Mouse (Mus musculus): ENCODE results near the gene Olfr960.

Olfr960 gene

DNA sequence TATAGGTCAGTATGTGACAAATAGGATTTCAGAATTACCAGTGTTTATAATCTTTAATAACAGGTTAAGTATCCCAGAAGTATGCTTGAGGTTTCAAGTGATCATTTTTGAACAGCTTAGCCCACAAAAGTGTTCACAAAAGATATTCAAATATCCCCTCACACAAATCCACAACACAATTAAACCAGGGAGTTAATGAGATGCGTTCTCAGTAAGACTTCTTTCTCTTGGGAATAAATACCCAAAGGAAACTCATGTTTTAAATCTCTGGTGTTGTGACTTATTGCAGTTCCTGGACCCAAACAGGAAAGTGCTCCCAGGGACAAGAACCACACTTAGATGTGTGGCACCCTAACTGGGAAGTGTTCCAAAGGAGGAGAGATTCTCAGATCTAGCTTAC is at the start of gene Olfr960:
Olfr960 (plus strand) TSS at position 301 of the 400 bp plus-strand sequence.
- DNase-seq (ENCODE audit: low read depth), result no peak

DNA sequence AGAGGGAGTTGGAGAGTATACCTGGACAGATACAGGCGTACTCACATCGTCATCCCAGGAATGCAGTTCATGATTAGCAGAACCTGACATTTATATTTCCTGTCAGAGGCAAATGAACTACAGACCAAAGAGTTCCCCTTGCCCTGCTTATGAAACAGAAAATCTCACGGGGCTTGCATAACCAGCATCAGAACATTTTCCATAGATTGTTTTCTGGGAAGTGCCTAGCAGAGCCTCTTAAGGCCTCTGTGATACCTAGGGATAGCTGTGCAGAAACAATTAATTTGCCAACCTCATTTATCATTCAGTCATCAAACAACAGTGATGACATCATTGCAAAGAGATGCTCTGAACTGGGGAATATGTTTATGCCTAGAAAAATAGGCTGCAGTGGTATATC is 45.7 kb upstream of the Olfr960 start, which contains the start of gene Olfr959:
Olfr959 (minus strand) TSS at position 101 of the 400 bp plus-strand sequence.
- no peak for DNase-seq (ENCODE audit: low read depth)

- DNase-seq (ENCODE audit: low read depth), result no peak
These were observed 44.1 kb upstream of the Olfr960 start for GRCm38 (mm10) chr9:39577050-39577449.

- no peak for DNase-seq (ENCODE audit: low read depth)
These were observed 18.4 kb upstream of the Olfr960 start for GRCm38 (mm10) chr9:39602536-39603332.

- DNase-seq (ENCODE audit: low read depth), result no peak
These were observed 17.8 kb upstream of the Olfr960 start for GRCm38 (mm10) chr9:39603333-39603845.

- DNase-seq (ENCODE audit: low read depth), result no peak
These were observed 17.1 kb upstream of the Olfr960 start, which contains the start of gene AW551984 for GRCm38 (mm10) chr9:39603999-39604453. Gene AW551984, minus strand, starts transcription at chr9:39604403.

- DNase-seq (ENCODE audit: low read depth), result no peak
These were observed 12.7 kb upstream of the Olfr960 start for GRCm38 (mm10) chr9:39608497-39608896.

DNA sequence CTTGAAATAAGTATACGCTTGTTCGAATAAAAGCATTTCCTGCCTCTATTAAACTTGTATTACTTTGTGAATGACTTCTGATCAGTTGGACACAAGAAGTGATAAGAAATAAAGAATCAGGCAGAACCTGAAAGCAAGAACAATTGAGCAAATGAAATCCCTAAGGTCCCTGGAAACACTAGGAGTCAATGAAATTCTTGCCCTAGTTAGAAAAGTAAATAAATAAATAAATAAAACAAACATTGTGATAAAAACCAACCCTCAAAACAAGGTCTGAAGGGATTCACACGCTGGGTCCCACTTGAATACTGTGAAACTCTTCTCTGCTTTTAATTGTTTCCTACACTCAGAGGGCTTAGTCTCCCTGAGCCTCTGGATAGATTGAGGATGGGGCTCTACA is 10.8 kb upstream of the Olfr960 start, which contains the start of gene Olfr148:
Olfr148 (plus strand) TSS at position 301 of the 400 bp plus-strand sequence.
- DNase-seq (ENCODE audit: low read depth), result no peak

GRCm38 (mm10) chr9:39611953-39612352 is 9.2 kb upstream of the Olfr960 start:
- no peak for DNase-seq (ENCODE audit: low read depth)

- no peak for DNase-seq (ENCODE audit: low read depth)
These were observed 2.6 kb downstream of the Olfr960 start for GRCm38 (mm10) chr9:39623783-39624182.

GRCm38 (mm10) chr9:39624711-39625110 is 3.5 kb downstream of the Olfr960 start:
- DNase-seq (ENCODE audit: low read depth), result no peak

DNA sequence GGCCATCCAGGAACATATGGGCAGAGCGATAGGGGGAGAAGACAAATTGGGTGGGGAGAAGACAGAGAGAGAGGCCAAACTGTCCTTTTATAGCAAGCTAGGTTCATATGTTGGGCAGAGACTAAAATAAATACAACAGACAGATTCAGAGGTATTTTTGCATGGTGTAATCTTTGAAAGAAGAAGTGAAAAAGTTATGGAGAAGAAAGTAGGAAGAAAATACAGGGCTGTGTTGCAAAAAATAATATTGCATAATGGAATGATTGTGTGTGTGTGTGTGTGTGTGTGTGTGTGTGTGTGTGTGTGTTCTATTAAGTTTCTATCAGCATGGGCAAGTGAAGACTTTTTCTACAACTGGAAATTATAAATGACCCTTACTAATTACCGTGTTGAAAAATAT is 7.9 kb downstream of the Olfr960 start:
- DNase-seq (ENCODE audit: low read depth), result no peak

GRCm38 (mm10) chr9:39633913-39634594 is 12.9 kb downstream of the Olfr960 start:
- no peak for DNase-seq (ENCODE audit: low read depth)

GRCm38 (mm10) chr9:39644785-39645184 is 23.6 kb downstream of the Olfr960 start, which contains the start of gene Olfr961:
Gene Olfr961, plus strand, starts transcription at chr9:39645085.
- no peak for DNase-seq (ENCODE audit: low read depth)

DNA sequence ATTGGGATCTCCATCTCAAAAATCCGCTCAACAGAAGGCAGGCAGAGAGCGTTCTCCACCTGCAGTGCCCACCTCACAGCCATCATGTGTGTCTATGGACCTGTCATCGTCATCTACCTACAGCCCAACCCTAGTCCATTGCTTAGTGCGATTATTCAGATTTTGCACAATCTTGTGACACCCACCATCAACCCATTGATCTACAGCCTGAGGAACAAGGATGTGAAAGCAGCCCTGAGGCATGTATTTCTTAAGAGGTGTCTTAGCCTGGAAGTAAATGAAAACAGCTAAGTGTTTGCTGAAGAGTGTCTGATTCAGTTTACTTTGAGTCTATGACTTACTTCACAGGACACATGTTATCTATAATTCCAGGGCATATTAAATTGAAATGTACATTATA is 26.2 kb downstream of the Olfr960 start:
- DNase-seq (ENCODE audit: low read depth), result no peak

DNA sequence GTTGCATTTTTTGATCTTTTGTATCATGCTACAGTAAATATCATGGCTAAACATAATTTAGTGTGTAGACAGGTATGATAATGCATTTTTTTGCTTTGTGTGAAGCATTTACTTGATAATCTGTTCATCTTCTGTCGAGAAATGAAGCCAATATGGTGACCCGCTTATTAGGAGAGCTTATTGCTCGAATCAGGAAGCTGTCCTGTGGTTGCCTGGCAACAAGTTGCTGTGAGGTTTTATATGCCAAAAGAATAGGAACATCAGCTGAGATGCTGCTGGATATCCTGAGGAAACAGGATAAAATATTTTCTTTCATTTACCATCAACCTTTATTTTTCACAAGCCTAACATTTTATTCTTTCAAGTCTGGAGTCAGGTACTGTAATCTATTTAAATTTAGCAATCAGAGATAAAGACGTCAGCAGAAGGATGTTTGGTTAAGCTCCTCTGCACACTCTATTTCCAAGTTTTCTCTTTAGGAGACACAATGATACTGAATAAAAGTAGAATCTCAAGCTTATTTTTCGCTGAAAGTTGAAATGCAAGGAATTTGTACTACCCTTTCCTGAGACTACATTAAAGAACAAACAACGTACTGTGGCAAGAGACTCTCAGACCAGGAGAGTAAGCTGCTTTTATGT is 33.7 kb downstream of the Olfr960 start:
- no peak for DNase-seq (ENCODE audit: low read depth)

GRCm38 (mm10) chr9:39666905-39667304 is 45.7 kb downstream of the Olfr960 start, which contains the start of gene Olfr963:
Gene Olfr963, plus strand, starts transcription at chr9:39667205.
- DNase-seq (ENCODE audit: low read depth), result no peak

DNA sequence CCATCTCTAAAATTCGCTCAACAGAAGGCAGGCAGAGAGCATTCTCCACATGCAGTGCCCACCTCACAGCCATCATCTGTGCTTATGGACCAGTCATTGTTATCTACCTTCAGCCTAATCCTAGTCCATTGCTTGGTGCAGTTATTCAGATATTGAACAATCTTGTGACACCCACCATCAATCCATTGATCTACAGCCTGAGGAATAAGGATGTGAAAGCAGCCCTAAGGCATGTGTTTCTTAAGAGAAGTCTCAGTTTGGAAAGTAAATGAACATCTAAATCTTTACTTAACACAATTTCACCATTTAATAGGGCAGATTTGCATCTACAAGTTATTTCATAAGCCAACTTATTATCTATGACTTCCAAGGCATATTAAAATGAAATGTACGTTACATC is 48.5 kb downstream of the Olfr960 start:
- no peak for DNase-seq (ENCODE audit: low read depth)

All from c-Kit-positive CD71-positive TER-119-negative erythroid progenitor cells, embryonic 14.5 days (primary cell).